Mouse (Mus musculus) testis, adult 2 months (tissue): ENCODE data around the gene Rpl36-ps4.
"Not testable (repeated sequence)": the region's sequence is repeated elsewhere in the genome, so short reads cannot be mapped to it uniquely, and the experiment has no call there.

Experiments used
- CTCF ChIP-seq: fragments of 200-500 bp; IDR thresholded peaks from 2 replicates; pipeline ENCODE4 v1.5.1; 2012; ENCODE audit warnings: low read depth, mild to moderate bottlenecking, inconsistent platforms, low read length, moderate library complexity; ENCODE audit not compliant: control insufficient read depth, insufficient read depth, insufficient replicate concordance
- POLR2A ChIP-seq: fragments of 200-500 bp; IDR thresholded peaks from 2 replicates; pipeline ENCODE4 v1.6.1; 2012; ENCODE audit warnings: low read depth, mild to moderate bottlenecking, inconsistent platforms, low read length, moderate library complexity; ENCODE audit not compliant: control insufficient read depth

GRCm38 (mm10) chr17:87959931-87960330, 39.2 kb downstream of the Rpl36-ps4 start:
- not testable (repeated sequence) for TF ChIP-seq POLR2A, CTCF
